Mouse (Mus musculus): ENCODE data around the gene Gtf3c1. TPM values are rescaled to one million over a fixed set of nuclear protein-coding genes. Genes with fewer than 3 reads are reported as not detected.

The Gtf3c1 gene
- total RNA-seq, 2 experiments from 2014 or later = 55.0 to 67.9 TPM

GRCm38 (mm10) chr7:125618016-125618415, 89.6 kb downstream of the Gtf3c1 start:
- no peak for DNase-seq

- no peak for DNase-seq
Measured at GRCm38 (mm10) chr7:125615453-125615852, 92.1 kb downstream of the Gtf3c1 start.

GRCm38 (mm10) chr7:125613579-125613978, 94.0 kb downstream of the Gtf3c1 start:
- DNase-seq = no peak

DNA sequence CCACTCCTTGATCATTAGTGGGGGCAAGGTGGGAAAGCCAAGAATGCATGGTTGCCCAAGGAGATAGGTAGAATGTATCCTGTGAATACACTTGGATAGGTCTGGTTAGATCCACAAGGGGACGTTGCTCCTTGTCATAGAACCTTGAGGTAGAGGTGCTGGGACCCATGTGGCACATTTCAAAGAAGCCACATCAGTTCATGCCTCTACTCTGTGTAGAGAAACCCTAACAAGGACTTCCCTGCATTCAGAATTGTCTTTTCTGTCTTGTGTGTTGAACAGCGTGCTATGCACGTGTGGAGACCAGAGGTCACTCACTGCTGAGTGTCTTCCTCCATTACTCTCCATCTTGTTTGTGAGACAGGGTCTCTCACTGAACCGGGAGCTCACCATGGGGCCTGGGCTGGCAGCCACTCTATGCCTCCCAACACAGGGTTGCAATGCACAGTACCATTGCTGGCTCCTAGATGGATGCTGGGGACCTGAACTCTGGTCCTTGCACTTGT, 99.3 kb downstream of the Gtf3c1 start:
- DNase-seq = no peak

GRCm38 (mm10) chr7:125607384-125608182, 100.0 kb downstream of the Gtf3c1 start:
- no peak for DNase-seq

DNA sequence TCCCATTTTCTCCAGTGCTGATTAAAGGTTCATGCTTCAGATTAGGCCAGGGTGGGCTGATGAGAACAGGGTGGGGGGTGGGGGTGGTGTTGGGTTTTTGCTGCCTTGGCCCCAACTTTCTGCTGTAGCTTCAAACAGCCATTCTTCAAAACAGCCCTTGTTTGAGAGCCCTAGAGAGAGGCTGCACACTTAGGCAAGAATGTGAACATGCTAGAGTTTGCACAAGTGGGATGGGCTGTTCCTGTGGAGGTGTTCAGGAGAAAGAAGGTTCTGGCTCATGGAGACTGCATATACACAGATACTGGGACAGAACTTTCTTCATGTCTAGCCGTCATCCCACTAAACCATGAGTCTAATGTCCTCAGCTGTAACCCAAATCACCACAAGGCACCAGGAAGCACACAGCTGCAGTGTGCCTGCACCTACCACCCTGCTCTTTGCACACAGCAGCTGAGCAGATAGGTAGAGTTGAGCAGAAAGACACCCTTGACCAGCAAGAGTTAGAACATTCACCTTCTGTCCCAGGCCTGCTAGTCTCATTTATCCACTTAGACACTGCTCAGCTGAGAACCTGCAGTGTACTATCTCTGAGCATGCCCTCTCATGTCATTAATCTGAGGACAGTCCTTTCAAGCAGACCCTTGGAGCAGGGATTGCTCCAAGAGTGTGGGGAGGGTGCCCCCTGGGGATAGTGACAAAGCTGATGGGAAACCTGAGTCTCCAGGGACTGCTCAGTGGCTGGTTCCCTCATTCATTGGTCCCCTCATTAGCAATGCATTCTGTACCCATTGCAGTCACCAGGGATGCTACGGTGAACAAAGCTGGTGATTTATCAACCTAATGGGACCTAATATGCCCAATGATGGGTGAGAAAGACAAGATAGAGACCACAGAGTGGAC, 101.1 kb downstream of the Gtf3c1 start:
- no peak for DNase-seq

- DNase-seq = no peak
Measured at GRCm38 (mm10) chr7:125605725-125606139, 101.8 kb downstream of the Gtf3c1 start.

- DNase-seq = no peak
Measured at GRCm38 (mm10) chr7:125604362-125605319, 102.9 kb downstream of the Gtf3c1 start.

DNA sequence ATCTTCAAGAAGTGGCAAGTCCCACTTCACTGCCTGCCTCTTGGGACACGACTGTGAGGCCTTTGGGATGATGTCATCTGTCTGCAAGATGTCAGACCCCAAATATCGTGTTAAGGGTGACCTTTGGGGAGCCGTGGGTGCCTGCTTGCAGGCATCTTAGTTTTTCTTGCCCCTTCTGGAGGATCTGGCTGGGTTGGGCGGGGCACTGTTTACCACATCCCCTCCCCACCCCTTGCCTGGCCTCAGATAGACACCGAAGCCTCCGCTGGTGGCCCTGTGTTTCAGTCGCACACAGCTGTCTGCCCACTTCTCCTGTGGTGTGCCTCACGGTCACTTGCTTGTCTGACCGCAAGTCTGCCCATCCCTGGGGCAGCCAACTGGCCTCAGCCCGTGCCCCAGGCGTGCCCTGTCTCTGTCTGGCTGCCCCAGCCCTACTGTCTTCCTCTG, 104.4 kb downstream of the Gtf3c1 start, which contains the start of gene Il21r:
Gene Il21r (plus strand): TSS at position 245 of the 447 bp plus-strand sequence.
- DNase-seq = no peak

- DNase-seq = no peak
Measured at GRCm38 (mm10) chr7:125601821-125602448, 105.6 kb downstream of the Gtf3c1 start.

DNA sequence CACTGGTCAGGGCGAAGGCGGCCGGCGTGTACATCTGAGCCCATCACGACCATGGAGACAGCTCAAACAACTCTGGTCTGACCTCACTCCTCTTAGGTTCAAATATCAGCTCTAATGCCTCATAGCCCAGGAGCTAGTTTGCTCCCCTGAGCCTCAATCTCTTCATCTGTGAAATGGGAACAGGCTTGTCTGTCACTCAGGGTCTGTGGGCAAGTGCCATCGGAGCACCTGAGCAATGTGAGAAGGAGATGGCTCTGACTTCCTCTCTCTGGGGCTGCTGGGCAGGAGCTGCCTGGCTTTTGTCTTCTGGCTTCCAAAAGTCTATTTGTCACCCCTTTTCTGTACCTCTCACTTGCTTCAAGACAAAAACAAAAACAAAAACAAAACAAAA, 106.3 kb downstream of the Gtf3c1 start:
- no peak for DNase-seq

GRCm38 (mm10) chr7:125600612-125601279, 106.8 kb downstream of the Gtf3c1 start:
- no peak for DNase-seq

GRCm38 (mm10) chr7:125600136-125600535, 107.4 kb downstream of the Gtf3c1 start:
- DNase-seq = no peak

- DNase-seq = no peak
Measured at GRCm38 (mm10) chr7:125599373-125599973, 108.1 kb downstream of the Gtf3c1 start.

- DNase-seq = no peak
Measured at GRCm38 (mm10) chr7:125597516-125598347, 109.8 kb downstream of the Gtf3c1 start.

DNA sequence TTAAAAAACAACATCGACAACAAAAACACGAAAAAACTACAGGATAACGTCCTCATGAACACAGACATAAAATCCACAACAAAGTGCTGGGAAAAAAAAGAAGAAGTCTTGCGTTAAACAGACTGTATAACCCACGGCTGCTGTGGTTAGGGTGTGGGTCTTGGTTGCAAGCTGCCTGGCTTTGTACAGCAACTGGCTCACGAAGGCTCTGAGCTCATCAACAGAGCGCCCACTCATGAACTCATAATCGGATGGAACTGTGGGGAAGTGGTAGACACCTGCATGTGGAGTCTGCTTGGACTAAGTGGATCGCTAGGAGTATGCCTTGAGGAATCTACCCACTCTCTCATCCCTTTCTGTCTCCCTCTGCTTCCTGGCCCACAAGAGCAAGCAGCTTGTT, 110.5 kb downstream of the Gtf3c1 start:
- DNase-seq = no peak

DNA sequence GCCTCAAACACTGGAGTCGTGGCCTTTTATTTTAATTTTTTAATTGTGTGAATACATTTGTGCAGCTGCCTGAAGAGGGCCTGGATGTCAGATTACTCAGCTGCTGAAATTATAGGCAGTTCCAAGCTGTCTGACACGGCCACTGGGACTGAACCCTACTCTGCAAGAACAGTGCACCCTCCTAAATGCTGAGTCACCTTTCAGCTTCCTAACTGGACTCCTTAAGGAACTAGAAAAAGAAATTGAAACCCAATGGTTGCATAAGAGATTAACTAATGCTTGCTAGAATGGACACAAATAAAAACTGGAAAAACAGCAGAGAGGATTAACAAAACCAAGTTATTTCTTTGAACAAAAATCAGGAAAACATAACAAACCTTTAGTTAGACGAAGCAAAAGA, 111.2 kb downstream of the Gtf3c1 start:
- DNase-seq = no peak

- no peak for DNase-seq
Measured at GRCm38 (mm10) chr7:125593831-125594230, 113.7 kb downstream of the Gtf3c1 start.

All from adrenal gland, postnatal 10 days (tissue).